Mouse (Mus musculus) brain, adult 2 months (tissue): ENCODE measurements around the gene Rgs9.
"Not testable (repeated sequence)": the region's sequence is repeated elsewhere in the genome, so short reads cannot be mapped to it uniquely, and the experiment has no call there.

Source experiments
- DNase-seq: peaks from one replicate; pipeline ENCODE4 v3.0.0; 2011; ENCODE audit warnings: low read depth, low spot score

Rgs9 gene

DNA sequence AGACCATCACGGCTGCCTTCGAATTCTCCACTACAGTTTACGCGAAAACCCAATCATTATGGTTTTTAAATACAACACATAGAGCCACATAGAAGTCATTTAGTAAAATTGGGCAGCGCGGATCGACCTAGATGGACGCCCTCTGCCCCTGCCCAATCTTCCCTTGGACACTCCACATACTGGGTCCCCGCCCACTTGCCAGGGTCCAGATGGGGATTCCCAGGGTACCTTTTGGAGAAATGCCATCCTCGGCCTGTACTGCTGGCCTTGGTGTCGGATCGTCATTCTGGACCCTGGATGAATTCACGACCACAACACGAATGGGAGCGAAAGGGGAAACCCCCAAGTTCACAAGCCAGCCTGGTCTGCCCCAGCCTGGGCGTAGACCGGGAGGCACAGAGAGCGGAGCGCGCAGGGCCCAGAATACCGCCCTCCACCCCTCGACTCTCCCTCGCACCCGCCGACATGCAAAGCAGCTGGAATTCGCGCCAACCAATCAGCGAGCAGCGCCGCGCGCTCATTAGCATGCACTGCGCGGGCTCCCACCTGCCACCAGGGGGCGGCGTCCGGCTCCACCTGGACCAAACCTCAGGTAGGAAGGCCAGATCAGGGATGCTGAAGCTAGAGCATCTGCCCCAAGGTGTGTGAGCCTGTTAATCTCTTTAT is at the start of gene Rgs9:
Gene Rgs9 (minus strand): TSS at position 420 of the 666 bp plus-strand sequence.
- peak; percentile 97 for DNase-seq

DNA sequence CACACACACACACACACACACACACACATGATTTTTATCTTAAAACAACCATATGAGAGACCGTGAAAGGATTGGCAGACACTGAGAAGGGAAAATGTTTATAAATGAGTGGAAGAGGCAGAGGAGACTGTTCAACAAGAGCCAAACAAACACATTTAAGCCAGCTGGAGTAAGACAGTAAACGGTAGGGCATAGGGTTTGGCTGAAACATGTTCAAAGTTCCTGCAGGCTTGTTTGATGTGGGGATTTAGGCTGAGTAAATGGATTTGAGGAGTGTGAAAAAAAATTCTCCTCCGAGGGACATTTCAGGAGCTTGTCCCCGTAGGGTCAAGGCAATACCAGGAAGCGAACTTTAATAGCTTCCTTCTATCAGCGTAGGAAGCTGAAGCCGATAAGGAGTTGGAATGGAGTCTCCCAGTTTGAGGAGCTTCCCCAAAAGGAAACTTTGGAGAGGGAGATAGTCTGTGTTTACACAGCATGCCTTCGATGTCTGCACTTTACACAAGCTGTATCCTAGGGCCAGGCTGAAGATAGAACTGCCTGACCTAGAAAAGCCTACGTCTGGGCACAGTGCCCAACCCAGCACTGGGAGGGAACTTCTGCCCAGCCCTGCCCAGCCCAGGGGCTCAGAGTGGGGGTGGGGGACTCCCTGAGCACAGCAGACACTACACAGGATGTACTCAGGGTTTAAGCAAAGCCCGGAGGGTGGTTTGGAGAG is 49.5 kb upstream of the Rgs9 start:
- DNase-seq, result peak; percentile 95

DNA sequence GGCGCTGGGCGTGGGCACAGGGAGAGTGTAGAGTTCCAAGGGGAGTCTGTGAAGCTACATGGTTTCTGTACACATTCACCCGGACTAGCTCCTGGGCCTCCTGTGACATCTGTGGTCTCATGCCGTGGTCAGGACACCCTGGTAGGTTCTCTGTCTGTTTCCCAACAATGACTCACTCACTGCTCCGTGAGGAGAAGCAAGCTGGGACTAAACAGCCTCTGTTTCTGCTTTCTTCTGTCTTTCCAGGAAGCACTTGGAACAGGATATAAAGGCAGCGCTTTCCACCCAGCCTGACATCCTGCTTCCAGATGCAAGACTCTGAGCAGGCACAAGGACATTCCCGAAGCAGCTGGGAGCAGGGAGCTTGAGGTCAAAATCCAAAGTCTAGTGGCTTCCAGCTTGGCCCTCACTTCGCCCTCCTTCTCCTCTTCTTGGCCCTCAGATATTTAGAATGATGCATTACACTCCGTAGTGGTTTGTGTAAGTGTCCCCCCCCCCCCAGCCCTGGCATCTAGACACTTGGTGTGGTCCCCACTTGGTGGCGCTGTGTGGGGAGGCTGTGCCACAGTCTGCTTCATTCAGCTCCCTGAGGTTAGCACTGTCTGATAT is 46.2 kb upstream of the Rgs9 start:
- peak; percentile 81 for DNase-seq

DNA sequence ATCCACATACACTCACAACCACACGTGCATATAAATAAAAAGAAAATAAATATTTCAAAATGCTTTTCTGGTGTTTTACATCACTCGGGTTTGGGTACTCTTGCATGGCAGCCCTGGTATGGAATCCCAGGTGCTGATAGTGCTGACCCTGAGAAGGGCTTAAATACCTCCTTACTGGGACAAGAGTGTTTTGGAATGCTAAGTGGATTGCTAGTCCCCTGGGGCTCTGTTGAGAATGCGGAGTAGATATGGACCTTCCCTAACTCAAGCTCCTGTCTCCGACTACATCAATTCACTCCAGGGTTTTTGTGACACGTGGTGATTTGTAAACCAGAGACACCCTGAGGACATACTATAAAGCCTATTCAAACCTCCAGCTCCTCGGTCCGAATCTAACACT is 45.6 kb upstream of the Rgs9 start:
- DNase-seq, result no peak

DNA sequence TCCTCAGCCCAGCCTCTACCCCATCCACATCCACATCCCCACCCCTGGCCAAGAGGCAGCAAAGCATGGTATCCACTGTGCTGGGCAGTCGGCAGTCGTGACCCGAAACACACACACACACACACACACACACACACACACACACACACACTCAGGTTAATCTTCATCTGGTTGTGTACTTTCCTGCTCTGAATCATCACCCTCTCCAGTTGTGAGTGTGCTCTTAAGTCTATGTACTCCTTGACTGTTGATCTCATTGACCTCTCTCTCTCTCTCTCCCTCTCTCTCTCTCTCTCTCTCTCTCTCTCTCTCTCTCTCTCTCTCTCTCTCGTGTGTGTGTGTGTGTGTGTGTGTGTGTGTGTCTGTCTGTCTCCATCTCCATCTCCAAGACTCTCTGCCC is 44.7 kb upstream of the Rgs9 start:
- not testable (repeated sequence) for DNase-seq

DNA sequence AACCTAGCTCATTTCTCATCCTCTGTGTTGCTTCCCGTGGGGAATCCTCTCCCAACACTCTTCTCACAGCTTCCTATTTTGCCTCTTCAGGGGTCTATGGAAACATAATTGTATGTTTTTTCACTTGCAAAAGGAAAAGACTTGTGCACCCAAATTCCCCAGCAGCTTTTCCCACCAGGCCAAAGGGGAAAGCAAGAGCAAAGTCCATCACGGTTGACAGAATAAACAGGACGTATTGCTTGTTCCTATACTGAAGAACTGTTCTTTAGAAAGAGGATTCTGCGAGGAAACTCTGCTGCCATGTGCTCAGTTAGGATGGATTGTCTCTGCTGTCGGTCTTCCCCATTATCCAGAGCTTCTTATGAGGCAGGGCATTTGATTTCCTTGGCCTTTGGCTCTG is 42.6 kb upstream of the Rgs9 start:
- no peak for DNase-seq

DNA sequence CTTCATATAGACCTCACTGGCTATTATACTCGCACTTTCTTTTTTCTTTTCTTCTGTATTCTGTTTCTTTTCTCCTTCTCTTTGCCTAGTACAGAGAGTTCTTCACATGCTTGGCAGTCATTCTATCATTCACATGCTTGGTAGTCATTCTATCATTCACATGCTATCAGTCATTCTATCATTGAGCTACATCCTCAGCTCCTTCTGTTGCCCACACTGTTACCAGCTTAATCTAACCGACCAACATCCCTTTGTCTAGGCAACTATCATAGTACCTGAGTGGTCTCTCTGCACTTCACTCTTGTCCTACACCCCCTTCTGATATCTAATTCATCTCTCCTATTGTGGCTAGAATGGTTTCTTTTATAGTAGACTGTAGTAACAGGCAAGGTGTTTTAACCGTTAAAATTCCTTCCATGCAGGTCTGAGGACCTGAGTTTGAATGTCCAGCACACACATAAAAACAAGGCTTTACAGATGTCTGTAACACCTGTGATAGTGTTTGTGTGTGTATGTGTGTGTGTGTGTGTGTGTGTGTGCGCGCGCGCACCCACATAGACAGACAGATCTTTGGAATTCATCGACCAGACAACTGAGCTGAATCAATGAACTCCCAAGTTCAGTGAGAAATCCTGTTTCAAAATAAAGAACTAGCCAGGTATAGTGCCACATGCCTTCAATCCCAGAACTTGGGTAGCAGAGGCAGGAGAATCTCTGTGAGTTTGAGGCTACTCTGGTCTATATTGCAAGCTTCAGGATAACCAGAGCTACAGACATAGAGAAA is 41.4 kb upstream of the Rgs9 start:
- no peak for DNase-seq

DNA sequence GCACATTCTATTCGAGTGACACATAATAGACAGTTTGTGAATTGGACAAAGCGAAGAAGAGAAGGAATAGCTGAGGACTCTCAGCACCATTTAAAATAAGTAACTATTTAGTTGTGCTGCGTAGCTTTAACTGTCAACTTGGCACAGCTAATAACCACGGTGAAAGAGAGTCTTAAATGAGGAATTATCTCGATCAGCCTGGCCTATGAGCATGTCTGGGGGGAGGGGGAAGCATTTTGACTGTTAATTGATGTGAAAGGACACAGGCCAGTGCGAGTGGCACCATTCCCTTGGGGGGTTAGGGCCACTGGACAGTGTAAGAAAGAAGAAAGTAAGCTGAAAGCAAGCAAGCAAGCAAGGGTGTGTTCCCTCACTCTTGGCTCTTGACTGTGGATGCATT is 38.0 kb upstream of the Rgs9 start:
- no peak for DNase-seq

DNA sequence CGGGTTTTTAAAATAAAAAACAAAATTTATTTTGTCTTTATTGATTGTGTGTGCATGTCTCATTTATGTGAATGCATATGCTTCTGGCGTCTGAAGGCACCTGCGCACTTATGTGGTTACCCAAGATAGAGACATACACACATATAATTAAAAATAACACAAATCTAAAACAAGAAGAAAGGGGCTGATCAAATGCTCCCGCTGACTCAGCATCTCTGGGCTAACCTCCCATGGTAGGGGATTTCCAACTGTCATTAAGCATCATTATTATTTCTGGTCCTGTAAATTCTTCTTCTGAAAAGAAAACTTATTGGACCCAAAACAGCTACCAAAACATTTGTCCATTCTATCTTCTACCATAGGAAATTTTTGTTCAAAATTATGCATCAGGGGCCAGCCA is 36.8 kb upstream of the Rgs9 start:
- DNase-seq, result no peak

DNA sequence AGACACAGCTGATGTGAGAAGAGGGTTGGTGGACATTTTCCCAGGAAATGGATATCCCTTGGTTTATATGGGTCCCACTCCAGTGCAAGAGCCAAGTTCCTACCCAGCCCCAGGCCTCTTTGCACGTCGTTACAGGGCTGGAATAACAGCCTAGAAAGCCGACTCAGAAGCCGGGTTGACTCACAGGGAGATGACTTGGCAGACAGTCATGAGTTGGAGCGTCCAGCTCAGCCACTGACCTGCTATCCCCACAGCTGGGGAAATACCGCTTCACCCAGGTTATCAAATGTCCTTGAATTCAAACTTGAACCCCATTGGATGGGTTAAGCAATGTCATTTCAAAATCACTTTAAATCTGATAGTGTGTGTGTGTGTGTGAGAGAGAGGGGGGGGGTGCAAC is 34.8 kb upstream of the Rgs9 start:
- DNase-seq, result no peak

DNA sequence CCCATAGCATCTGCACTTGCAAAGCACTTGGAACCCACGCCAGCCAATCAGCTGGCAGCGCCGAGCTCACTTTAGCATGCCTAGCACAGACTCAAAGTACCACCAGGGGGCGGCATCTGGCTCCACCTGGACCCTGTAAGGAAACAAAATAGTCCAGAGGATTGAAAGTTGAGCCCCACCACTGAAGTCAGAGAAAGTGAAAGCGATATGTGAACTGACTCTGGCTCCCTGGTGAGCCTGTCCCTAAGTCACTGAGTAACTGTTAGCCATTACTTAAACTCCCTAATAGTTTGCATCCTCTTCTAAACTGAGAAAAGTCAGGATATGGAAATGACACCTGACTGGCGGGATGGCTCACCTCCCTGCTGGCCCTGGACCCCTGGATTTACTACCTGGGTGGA is 33.5 kb upstream of the Rgs9 start:
- peak; percentile 97 for DNase-seq

DNA sequence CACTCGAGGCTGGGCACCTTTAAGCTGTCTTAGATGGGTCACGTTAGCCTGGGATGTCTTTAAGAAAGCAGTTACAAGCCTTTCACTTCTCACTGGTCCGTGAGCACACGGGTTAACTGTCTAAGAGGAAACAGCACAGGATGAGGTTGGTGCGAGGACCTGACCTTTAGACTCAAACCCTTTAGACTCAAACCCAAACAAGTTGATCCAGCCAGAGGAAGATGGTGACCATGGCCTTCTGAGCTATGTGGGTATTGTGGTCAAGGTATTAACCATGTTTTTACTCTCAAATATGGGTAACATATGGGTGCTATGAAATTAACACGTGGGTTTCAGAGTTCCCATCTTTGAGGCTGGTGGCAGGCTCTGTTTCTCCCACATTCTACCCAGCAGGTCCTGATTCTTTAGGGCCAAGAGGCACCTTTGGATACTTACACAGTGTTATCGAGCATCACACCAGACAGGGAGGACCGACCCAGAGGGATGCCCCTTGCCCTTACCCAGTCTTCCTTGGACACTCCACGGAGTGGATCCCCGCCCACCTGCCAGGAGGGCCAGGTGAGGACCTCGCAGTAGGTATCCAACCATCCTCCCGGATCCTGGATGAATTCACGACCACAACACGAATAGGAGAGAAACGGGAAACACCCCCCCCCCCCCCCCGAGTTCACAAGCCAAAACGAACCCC is 32.9 kb upstream of the Rgs9 start:
- no peak for DNase-seq

DNA sequence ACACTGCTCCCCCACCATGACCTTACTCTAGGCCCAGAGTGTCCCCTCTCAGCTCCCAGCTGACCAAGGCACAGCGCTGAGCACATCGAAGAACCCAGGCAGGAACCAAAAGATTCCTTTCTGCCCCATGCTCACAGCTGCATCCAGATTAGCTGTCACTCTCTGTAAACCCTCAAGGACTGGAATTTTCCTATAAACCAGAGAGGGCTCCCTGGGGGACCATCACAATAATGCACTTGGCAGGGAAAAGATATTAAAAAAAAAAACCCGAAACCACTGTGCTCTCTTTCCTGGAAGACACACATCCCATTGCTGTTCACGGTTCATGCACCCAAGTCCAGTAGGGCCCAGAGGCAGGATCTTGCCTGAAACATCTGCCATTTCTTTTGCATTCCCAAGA is 31.4 kb upstream of the Rgs9 start:
- DNase-seq, result no peak

DNA sequence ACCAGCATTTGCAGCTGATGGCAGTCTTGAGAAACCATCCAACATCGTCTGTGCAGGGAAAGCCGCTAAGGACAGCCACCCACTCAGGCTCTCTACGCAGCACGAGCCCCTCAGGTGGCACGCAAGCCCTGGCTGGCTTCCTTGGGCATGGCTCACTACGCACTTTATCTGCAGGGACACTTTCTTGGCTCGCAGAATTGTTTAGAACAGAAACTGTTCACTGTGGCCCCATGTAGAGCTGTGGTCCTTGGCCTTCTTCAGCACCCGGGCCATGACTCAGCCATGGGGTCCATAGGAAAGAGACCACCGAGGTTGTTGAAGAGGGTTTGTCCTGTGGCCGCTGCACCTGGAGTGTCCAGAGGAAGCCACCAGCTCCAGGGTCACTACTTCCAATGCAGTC is 30.0 kb upstream of the Rgs9 start:
- no peak for DNase-seq

DNA sequence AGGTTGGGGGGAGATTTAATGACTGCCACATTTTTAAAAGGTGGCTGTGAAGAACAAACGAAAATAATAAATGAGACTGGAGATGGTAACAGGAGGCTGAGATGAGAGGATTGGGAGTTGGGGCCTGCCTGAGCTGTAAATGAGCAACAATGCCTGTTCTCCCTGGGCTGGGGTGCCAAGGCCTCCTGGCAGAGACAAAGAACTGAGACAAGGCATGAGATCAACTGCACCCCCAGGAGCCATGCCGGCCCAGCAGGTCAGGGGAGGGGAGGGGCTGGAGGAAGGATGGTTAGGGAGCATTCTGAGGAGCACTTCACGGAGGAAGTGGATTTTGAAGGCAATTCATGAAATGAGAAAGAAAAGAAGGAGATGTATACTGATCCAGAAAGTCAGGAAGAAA is 29.5 kb upstream of the Rgs9 start:
- no peak for DNase-seq

DNA sequence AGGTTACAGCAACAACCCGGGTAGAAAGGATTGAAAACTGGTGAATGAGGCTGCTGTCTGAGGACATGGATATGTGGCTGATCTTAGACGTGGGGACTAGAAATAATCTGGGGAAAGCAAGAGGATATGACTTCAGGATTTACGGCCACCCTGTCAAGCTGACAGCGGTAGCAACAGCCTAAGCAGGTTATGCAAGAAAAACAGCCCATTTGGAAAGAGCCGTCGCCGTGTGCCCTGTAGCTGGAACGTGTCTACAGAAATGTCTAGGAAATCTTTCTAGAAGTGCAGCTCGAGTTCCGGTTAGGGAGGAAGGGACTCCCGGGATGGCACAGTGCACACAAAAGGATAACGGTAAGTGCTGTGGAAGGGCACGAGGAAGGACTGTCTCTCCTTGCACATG is 28.3 kb upstream of the Rgs9 start:
- DNase-seq, result no peak

DNA sequence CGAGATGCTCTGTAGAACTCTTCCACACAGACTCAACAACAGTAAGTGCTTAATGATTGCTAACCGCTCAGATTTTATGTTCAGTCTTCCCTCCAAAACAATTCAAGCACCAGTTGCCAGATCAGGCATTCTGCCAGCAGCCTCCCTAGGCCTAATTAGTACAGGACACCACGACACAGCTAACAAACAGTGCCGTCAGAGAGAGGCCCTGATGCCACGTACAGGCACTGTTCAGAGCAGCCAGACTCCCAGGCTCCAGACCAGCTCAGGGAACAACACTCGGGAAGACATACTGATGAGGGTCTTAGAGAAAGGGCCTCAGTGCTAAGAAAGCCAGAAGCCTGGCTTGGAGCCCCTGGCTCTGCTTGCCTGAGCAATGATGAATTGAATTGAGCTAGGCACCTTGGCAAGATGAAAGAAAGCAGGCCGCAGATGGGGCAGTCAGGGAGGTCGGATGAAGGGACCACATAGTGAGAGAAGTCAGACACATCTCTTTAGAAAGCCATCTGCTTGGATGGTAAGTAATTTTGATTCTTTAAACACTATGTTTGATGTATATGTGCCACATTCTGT is 22.5 kb upstream of the Rgs9 start:
- peak; percentile 89 for DNase-seq

DNA sequence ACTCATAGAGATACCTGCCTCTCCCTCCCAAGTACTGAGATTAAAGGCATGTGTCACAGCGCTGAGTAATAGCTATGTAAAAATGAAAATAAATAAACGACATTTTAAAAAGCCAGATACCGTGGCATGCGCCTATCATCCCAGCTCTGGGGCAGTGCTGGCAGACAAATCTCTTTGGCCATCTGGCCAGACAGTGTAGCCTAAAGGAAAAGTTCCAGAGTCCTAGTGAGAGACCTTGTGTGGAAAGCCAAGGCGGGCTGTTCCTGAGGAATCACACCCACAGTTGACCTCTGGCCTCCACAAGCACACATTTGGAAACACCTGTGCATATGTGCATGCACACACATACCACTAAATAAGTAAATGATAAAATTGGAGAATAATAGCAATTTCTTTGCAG is 22.0 kb upstream of the Rgs9 start:
- peak; percentile 87 for DNase-seq

DNA sequence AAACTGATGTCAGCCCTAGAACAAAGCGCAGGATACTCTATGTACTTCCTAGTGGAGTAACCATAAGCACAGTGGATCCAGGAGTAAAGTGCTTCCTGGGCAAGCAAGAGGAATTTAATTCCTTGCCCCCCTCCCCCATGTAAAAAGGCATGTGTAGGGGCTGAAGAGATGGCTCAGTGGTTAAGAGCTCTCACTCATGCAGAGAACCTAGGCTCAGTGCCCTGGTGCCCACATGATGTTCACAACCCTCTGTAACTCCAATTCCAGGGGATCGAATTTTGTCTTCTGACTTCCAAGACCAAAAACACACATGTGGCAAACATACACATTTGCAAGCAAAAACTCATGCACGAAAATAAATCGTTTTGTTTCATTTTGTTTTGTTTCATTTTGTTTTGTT is 21.5 kb upstream of the Rgs9 start:
- DNase-seq, result no peak

DNA sequence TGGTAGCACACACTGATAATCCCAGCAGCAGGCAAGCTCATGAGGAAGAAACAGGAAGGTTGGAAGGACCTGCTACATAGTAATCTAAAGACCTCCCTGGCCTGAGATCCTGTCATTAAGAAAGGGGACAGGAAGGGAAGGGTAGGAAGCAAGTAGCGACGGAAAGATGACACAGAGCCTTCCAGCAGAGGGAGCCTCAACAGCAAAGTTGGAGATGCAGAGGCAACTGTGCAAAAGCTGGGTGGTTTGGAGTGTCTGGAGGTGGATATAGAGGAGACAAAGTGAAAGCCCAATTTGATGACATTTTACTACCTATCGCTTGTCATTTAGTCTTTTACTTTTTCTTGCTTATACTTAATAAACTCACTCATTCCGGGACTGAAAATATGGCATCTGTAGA is 19.0 kb upstream of the Rgs9 start:
- DNase-seq, result peak; percentile 71

DNA sequence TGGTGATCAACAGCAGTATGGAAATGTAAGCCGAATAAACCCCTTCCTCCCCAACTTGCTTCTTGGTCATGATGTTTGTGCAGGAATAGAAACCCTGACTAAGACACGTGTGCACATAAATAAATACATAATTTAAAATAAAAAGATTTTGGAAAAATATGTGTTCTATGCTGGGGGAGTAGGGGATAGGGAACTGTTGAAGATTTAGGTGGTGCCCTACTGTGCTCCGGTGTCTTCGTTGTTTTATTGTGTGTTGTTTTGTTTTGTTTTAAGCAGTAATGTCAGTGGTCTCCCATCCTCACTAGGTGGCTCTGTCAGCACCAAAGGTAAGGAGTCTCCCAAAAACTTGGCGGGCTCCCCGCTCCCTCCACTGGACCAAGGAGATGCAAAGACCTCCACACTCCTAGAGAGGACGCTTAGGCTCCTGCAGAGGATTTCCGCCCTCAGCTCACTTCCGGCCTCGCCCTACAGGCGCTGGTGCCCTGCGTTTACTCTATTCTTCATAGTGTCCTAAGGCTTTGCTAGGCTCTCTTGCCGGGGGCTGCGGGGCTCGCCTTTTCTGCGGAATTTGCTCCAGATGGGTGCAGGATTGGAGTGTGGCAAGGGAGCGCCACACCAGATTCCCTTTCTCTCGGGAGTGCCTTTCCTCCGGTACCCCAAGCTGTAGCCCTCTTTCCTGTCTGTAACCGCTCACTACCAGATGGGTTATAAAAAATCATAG is 14.1 kb upstream of the Rgs9 start:
- peak; percentile 96 for DNase-seq
